Mouse (Mus musculus): ENCODE data around the gene Ubash3a.

- TF ChIP-seq CTCF (IDR thresholded peaks at IDR 0.05; ENCODE audit: low read depth) (no peak), EP300 (IDR thresholded peaks at IDR 0.05; ENCODE audit: low read depth) (no peak)
Observed at GRCm38 (mm10) chr17:31276207-31276921, 68.7 kb downstream of the Ubash3a start.

All from liver, embryonic 14.5 days (tissue).